Mouse (Mus musculus): ENCODE data around the gene Ubb. TPM values are rescaled to one million over a fixed set of nuclear protein-coding genes. Genes with fewer than 3 reads are reported as not detected.

The Ubb gene
- polyA plus RNA-seq, 1 experiment from 2014 or later: 3,133 TPM

Other genes starting within 250 kb of the Ubb start
- 9.9 and 11.1 TPM in 2 replicates for gene Pigl, start 92.7 kb upstream of the Ubb start, polyA plus RNA-seq (2014; fragmentation: Nextera tagmentation; extraction: Ambion mirVana)
- gene Ncor1, start 92.6 kb upstream of the Ubb start, polyA plus RNA-seq (2014; fragmentation: Nextera tagmentation; extraction: Ambion mirVana): 123 and 144 TPM in 2 replicates
- 16.2 and 22.0 TPM in 2 replicates for gene Cenpv, start 11.9 kb upstream of the Ubb start, polyA plus RNA-seq (2014; fragmentation: Nextera tagmentation; extraction: Ambion mirVana)
- gene Trpv2, start 23.3 kb downstream of the Ubb start, polyA plus RNA-seq (2014; fragmentation: Nextera tagmentation; extraction: Ambion mirVana): 12.0 and 12.8 TPM in 2 replicates
- 9.0 and 10.1 TPM in 2 replicates for gene Lrrc75a, start 97.4 kb downstream of the Ubb start, polyA plus RNA-seq (2014; fragmentation: Nextera tagmentation; extraction: Ambion mirVana)
- 49.6 and 50.5 TPM in 2 replicates for gene Mmgt2, start 97.5 kb downstream of the Ubb start, polyA plus RNA-seq (2014; fragmentation: Nextera tagmentation; extraction: Ambion mirVana)
- 10.1 and 10.9 TPM in 2 replicates for gene Zfp287, start 180.7 kb downstream of the Ubb start, polyA plus RNA-seq (2014; fragmentation: Nextera tagmentation; extraction: Ambion mirVana)
- gene Gm10428, start 201.9 kb downstream of the Ubb start, polyA plus RNA-seq (2014; fragmentation: Nextera tagmentation; extraction: Ambion mirVana): not detected in 2 replicates
- gene Zfp286, start 238.3 kb downstream of the Ubb start, polyA plus RNA-seq (2014; fragmentation: Nextera tagmentation; extraction: Ambion mirVana): 23.2 and 24.9 TPM in 2 replicates